Mouse (Mus musculus) midbrain, embryonic 11.5 days (tissue): ENCODE results near the gene Mfap1b. TPM values are rescaled to one million over a fixed set of nuclear protein-coding genes. Genes with fewer than 3 reads are reported as not detected.
A peak's percentile ranks its signal among the peaks of the same experiment; 100 is the strongest.

Source experiments
- ATAC-seq: fragments of 200-750 bp; cut with Nextera tagmentation; 2 replicates; pipeline ENCODE4 v1.8.0; 2017; ENCODE audit warnings: moderate TSS enrichment, moderate library complexity; ENCODE audit not compliant: low FRiP score
- DNase-seq: peaks from one replicate; pipeline ENCODE4 v3.0.0; 2015; ENCODE audit warnings: low spot score; ENCODE audit errors: missing footprints
- H3K27ac ChIP-seq: fragments of 300-500 bp; sonication (generic); 2 replicates; pipeline ENCODE4 v1.5.1; 2014; ENCODE audit warnings: low read depth, low read length
- H3K27me3 ChIP-seq: fragments of 300-500 bp; sonication (generic); 2 replicates; pipeline ENCODE4 v1.6.1; 2014; ENCODE audit warnings: mild to moderate bottlenecking, low read length, moderate library complexity, mixed read lengths; ENCODE audit not compliant: control insufficient read depth, insufficient read depth
- H3K36me3 ChIP-seq: fragments of 300-500 bp; sonication (generic); 2 replicates; pipeline ENCODE4 v1.6.1; 2014; ENCODE audit warnings: mild to moderate bottlenecking, low read length, moderate library complexity, mixed read lengths; ENCODE audit not compliant: control insufficient read depth, insufficient read depth
- H3K4me1 ChIP-seq: fragments of 300-500 bp; sonication (generic); 2 replicates; pipeline ENCODE4 v1.6.1; 2014; ENCODE audit warnings: low read length; ENCODE audit not compliant: control insufficient read depth, insufficient read depth
- H3K4me2 ChIP-seq: fragments of 300-500 bp; sonication (generic); 2 replicates; pipeline ENCODE4 v1.6.1; 2014; ENCODE audit warnings: mild to moderate bottlenecking, moderate library complexity
- H3K4me3 ChIP-seq: fragments of 300-500 bp; sonication (generic); 2 replicates; pipeline ENCODE4 v1.5.1; 2014; ENCODE audit warnings: low read depth, low read length
- H3K9ac ChIP-seq: fragments of 300-500 bp; sonication (generic); 2 replicates; pipeline ENCODE4 v1.6.1; 2014; ENCODE audit warnings: low read length
- H3K9me3 ChIP-seq: fragments of 300-500 bp; sonication (generic); 2 replicates; pipeline ENCODE4 v1.6.1; 2016; ENCODE audit warnings: low read length; ENCODE audit not compliant: control insufficient read depth
- WGBS: fragments of 180-500 bp; shearing (Covaris S2); extraction: QIAGEN DNeasy Blood & Tissue Kit; methylation state at CpG from one replicate; pipeline ENCODE4 v1.1.7; 2014; 5-methylcytosine and 5-hydroxymethylcytosine counted together
- polyA plus RNA-seq: library from polyadenylated mRNA; unstranded; fragments of >200 nt; fragmentation: Nextera tagmentation; extraction: Ambion mirVana; gene quantifications from 2 replicates; pipeline ENCODE4 v1.2.1, GENCODE M21; 2014

The Mfap1b gene
- polyA plus RNA-seq, 1 experiment from 2014 or later: 69.1 TPM

- Histone ChIP-seq H3K27me3 (no peaks in the 10 kb centered on the region), H3K27ac (no peak overlapping the region), H3K4me1 (peaks cover 20% of the 10 kb centered on the region), H3K36me3 (0 out of 2 replicates have a peak, but pooled peaks cover 5% of the 10 kb centered on the region), H3K4me3 (no peak overlapping the region), H3K9me3 (no peaks in the 10 kb centered on the region), H3K4me2 (no peak overlapping the region), H3K9ac (no peak overlapping the region)
- no peak for DNase-seq
- no peak for ATAC-seq
- 90% methylated on average over 6 of the region's 6 CpGs for WGBS
These were observed 19.9 kb downstream of the Mfap1b start for GRCm38 (mm10) chr2:121453917-121454316.

- 90% methylated on average over 4 of the region's 4 CpGs for WGBS
- no peak for DNase-seq
- Histone ChIP-seq H3K27me3 (no peaks in the 10 kb centered on the region), H3K9ac (no peak within 1 kb of the TSS), H3K4me2 (no peak within 1 kb of the TSS), H3K4me3 (no peak within 1 kb of the TSS), H3K36me3 (0 out of 2 replicates have a peak, but pooled peaks cover 5% of the 10 kb centered on the region), H3K27ac (no peak within 1 kb of the TSS), H3K4me1 (peaks cover 21% of the 10 kb centered on the region), H3K9me3 (no peaks in the 10 kb centered on the region)
- ATAC-seq: no peak
These were observed 20.9 kb downstream of the Mfap1b start, which contains the start of gene Hypk for GRCm38 (mm10) chr2:121452990-121453389. Hypk (plus strand) TSS chr2:121453290.

GRCm38 (mm10) chr2:121452361-121452760, 21.5 kb downstream of the Mfap1b start:
- WGBS: 80% methylated on average over 4 of the region's 4 CpGs
- H3K9me3 ChIP-seq: no peaks in the 10 kb centered on the region
- H3K4me1 ChIP-seq: peaks cover 17% of the 10 kb centered on the region
- H3K27me3 ChIP-seq: no peaks in the 10 kb centered on the region
- DNase-seq (no peak), ATAC-seq (no peak)
- no peak overlapping the region for H3K27ac ChIP-seq
- 0 out of 2 replicates have a peak, but pooled peaks cover 5% of the 10 kb centered on the region for H3K36me3 ChIP-seq
- no peak overlapping the region for H3K4me2 ChIP-seq
- no peak overlapping the region for H3K9ac ChIP-seq
- no peak overlapping the region for H3K4me3 ChIP-seq

GRCm38 (mm10) chr2:121450093-121450492, 23.8 kb downstream of the Mfap1b start:
- no peaks in the 10 kb centered on the region for H3K9me3 ChIP-seq
- 4% methylated on average over 7 of the region's 7 CpGs for WGBS

GRCm38 (mm10) chr2:121449545-121450011, 24.3 kb downstream of the Mfap1b start:
- Histone ChIP-seq H3K4me1 (peaks cover 11% of the 10 kb centered on the region), H3K9ac (peak overlapping the region; percentile 97), H3K36me3 (0 out of 2 replicates have a peak, but pooled peaks cover 5% of the 10 kb centered on the region), H3K27ac (peak overlapping the region; percentile 85), H3K27me3 (no peaks in the 10 kb centered on the region), H3K4me2 (peak overlapping the region; percentile 95), H3K4me3 (peak overlapping the region; percentile 98), H3K9me3 (no peaks in the 10 kb centered on the region)
- DNase-seq (peak; percentile 91), ATAC-seq (peak; percentile 69)
- under 1% methylated on average over 47 of the region's 54 CpGs for WGBS

More at GRCm38 (mm10) chr2:121450093-121450492, 23.8 kb downstream of the Mfap1b start:
- ATAC-seq (no peak), DNase-seq (peak; percentile 89)
- no peak overlapping the region for H3K27ac ChIP-seq
- H3K4me3 ChIP-seq: peak overlapping the region; percentile 98
- peaks cover 11% of the 10 kb centered on the region for H3K4me1 ChIP-seq
- H3K27me3 ChIP-seq: no peaks in the 10 kb centered on the region
- 0 out of 2 replicates have a peak, but pooled peaks cover 5% of the 10 kb centered on the region for H3K36me3 ChIP-seq
- peak overlapping the region; percentile 95 for H3K4me2 ChIP-seq
- peak overlapping the region; percentile 97 for H3K9ac ChIP-seq

GRCm38 (mm10) chr2:121448739-121449535, 24.9 kb downstream of the Mfap1b start, which contains the start of gene Serf2:
Serf2 (plus strand) TSS chr2:121449195.
- Histone ChIP-seq H3K9ac (peak within 1 kb of the TSS; percentile 97), H3K27me3 (no peaks in the 10 kb centered on the region), H3K9me3 (no peaks in the 10 kb centered on the region), H3K4me1 (peaks cover 11% of the 10 kb centered on the region), H3K36me3 (0 out of 2 replicates have a peak, but pooled peaks cover 4% of the 10 kb centered on the region), H3K4me2 (peak within 1 kb of the TSS; percentile 95), H3K27ac (peak within 1 kb of the TSS; percentile 85), H3K4me3 (peak within 1 kb of the TSS; percentile 98)
- WGBS: under 1% methylated on average over 62 of the region's 74 CpGs
- ATAC-seq (peak; percentile 99), DNase-seq (peak; percentile 100)

- ATAC-seq (no peak), DNase-seq (no peak)
- WGBS: 20% methylated on average over 9 of the region's 9 CpGs
- Histone ChIP-seq H3K4me3 (peak overlapping the region; percentile 98), H3K27ac (peak overlapping the region; percentile 65; the same call in 1 of the 2 replicates), H3K4me2 (peak overlapping the region; percentile 68), H3K9me3 (no peaks in the 10 kb centered on the region), H3K27me3 (peaks cover under 1% of the 10 kb centered on the region; the same call in 1 of the 2 replicates), H3K4me1 (peaks cover 11% of the 10 kb centered on the region), H3K9ac (peak overlapping the region; percentile 61), H3K36me3 (0 out of 2 replicates have a peak, but pooled peaks cover 4% of the 10 kb centered on the region)
These were observed 25.7 kb downstream of the Mfap1b start for GRCm38 (mm10) chr2:121448136-121448535.

GRCm38 (mm10) chr2:121447006-121447405, 26.9 kb downstream of the Mfap1b start:
- Histone ChIP-seq H3K9ac (no peak overlapping the region), H3K4me3 (no peak overlapping the region), H3K9me3 (no peaks in the 10 kb centered on the region), H3K36me3 (0 out of 2 replicates have a peak, but pooled peaks cover 4% of the 10 kb centered on the region), H3K27ac (no peak overlapping the region), H3K4me2 (no peak overlapping the region), H3K27me3 (peaks cover 12% of the 10 kb centered on the region), H3K4me1 (peaks cover 17% of the 10 kb centered on the region)
- WGBS: 96% methylated on average over 3 of the region's 3 CpGs
- DNase-seq (no peak), ATAC-seq (no peak)

GRCm38 (mm10) chr2:121446506-121446905, 27.4 kb downstream of the Mfap1b start:
- no peak for ATAC-seq
- whole genome bisulfite sequencing: 83% methylated on average over 4 of the region's 4 CpGs
- H3K4me3 ChIP-seq: no peak overlapping the region

More at GRCm38 (mm10) chr2:121446506-121446905, 27.4 kb downstream of the Mfap1b start:
- H3K9me3 ChIP-seq: no peaks in the 10 kb centered on the region
- peaks cover 20% of the 10 kb centered on the region for H3K4me1 ChIP-seq
- H3K27me3 ChIP-seq: peaks cover 17% of the 10 kb centered on the region
- no peak for DNase-seq
- H3K9ac ChIP-seq: no peak overlapping the region
- H3K27ac ChIP-seq: no peak overlapping the region
- 0 out of 2 replicates have a peak, but pooled peaks cover 4% of the 10 kb centered on the region for H3K36me3 ChIP-seq
- H3K4me2 ChIP-seq: no peak overlapping the region
